Mouse (Mus musculus): ENCODE measurements around the gene Vmn2r76. TPM values are rescaled to one million over a fixed set of nuclear protein-coding genes. Genes with fewer than 3 reads are reported as not detected.
"Not testable (repeated sequence)": the region's sequence is repeated elsewhere in the genome, so short reads cannot be mapped to it uniquely, and the experiment has no call there.

Vmn2r76 gene
- polyA plus RNA-seq (2016; fragmentation: Nextera tagmentation; extraction: Ambion mirVana): not detected in 2 replicates

DNA sequence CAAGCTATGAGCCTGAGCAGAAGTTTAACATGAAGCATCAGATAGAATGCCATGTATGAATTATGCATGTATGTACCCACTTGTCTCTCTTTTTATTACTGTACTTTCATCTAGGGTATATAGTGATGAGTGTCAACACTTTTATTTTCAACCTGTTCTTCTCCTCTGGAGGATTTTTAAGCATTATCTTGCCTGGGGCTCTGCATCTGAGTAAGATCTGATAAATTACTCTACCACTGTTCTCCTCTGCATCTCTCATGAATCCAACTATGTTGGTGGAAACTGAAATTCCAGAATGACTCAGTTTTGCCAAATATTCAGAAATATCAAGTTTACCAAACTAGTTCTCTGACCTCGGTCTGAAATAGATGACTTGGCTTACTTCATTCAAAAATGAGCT is at the start of gene Vmn2r76:
TSS of gene Vmn2r76 (minus strand) at position 101 of the 400 bp plus-strand sequence.
- H3K9ac ChIP-seq: no peak within 1 kb of the TSS
- no peaks in the 10 kb centered on the region for H3K27me3 ChIP-seq
- no peak within 1 kb of the TSS for H3K4me2 ChIP-seq (replicated peaks)

DNA sequence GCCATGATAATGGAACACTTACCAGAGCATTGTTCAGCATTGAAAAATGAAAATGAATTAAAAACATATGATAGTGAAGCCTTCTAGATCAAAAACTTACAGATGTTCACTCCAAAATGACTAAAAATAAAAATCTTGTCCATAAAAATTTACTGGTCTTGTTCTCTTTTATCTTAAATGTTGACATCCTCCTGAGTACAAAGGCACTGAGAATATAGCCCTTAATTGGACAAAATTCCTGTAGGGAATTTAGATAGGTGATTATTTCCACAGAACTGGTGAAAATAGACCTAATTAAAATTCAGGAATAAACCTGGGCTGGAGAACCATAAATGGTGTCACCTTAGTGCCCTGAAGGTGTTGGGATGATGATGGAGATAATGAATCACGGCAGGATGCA is 31.0 kb upstream of the Vmn2r76 start, which contains the start of gene Olfr310:
TSS of gene Olfr310 (minus strand) at position 101 of the 400 bp plus-strand sequence.
- WGBS: 50% methylated on average over 1 of the region's 1 CpGs
- no peaks in the 10 kb centered on the region for H3K4me1 ChIP-seq
- no peak for ATAC-seq (ENCODE audit: insufficient number of reproducible peaks, insufficient read depth, low FRiP score, low TSS enrichment)

More for the DNA sequence above, at the start of gene Vmn2r76:
- WGBS: 64% methylated on average over 1 of the region's 1 CpGs
- Histone ChIP-seq H3K9me3 (no peaks in the 10 kb centered on the region), H3K4me3 (no peak within 1 kb of the TSS), H3K27ac (no peak within 1 kb of the TSS), H3K36me3 (no peaks in the 10 kb centered on the region), H3K4me1 (no peaks in the 10 kb centered on the region)
- ATAC-seq (ENCODE audit: insufficient number of reproducible peaks, insufficient read depth, low FRiP score, low TSS enrichment): no peak

DNA sequence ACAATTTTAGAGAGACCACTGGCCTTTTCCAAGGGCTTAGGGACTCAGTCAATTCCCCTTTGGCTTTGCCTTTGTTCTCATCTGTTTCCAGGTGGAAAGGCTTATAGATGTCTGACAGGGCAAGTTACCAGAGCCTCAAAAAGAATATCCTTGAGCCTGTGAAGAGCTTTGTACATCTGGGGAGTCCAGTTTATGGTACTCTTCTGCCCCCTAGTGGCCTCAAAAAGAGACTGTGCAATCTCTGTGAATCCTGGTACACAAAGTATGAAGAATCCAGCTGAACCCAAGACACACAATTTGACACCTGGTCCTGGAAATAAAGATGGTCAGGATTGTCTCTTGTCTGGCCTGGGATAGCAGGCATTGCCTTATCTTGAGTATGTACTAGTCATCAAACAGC is 34.8 kb downstream of the Vmn2r76 start:
- Histone ChIP-seq H3K4me3 (no peak overlapping the region), H3K36me3 (no peaks in the 10 kb centered on the region), H3K27me3 (no peaks in the 10 kb centered on the region), H3K27ac (no peak overlapping the region), H3K4me1 (no peaks in the 10 kb centered on the region), H3K9ac (no peak overlapping the region), H3K9me3 (no peaks in the 10 kb centered on the region), H3K4me2 (replicated peaks) (no peak overlapping the region)
- no peak for ATAC-seq (ENCODE audit: insufficient number of reproducible peaks, insufficient read depth, low FRiP score, low TSS enrichment)

More for the DNA sequence above, 31.0 kb upstream of the Vmn2r76 start, which contains the start of gene Olfr310:
- Histone ChIP-seq H3K4me3 (no peak within 1 kb of the TSS), H3K9ac (no peak within 1 kb of the TSS), H3K4me2 (replicated peaks) (no peak within 1 kb of the TSS), H3K36me3 (no peaks in the 10 kb centered on the region), H3K9me3 (no peaks in the 10 kb centered on the region), H3K27ac (no peak within 1 kb of the TSS), H3K27me3 (no peaks in the 10 kb centered on the region)

DNA sequence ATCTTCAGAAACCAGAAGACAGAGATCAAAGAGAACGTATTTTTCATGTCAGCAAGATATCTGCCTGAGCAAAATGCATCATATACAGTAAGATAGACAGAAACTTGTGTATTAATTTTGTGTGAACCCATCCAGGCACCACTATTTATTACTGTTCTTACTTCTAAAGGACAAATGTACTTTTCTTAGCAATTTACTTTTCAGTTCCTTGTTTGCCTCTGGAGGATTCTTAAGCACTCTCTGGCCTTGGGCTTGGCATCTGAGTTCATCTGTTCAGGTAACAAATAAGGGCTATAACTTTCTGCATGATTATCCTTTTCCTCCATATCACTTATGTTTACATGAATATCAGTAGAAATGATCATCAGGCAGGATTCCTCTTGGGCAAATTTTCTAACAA is 74.4 kb downstream of the Vmn2r76 start, which contains the start of gene Vmn2r75:
TSS of gene Vmn2r75 (minus strand) at position 101 of the 400 bp plus-strand sequence.
- 69% methylated on average over 1 of the region's 1 CpGs for WGBS
- H3K4me2 ChIP-seq (replicated peaks); H3K9ac ChIP-seq; ATAC-seq (ENCODE audit: insufficient number of reproducible peaks, insufficient read depth, low FRiP score, low TSS enrichment); H3K4me3 ChIP-seq; H3K27ac ChIP-seq; H3K27me3 ChIP-seq; H3K9me3 ChIP-seq; H3K4me1 ChIP-seq; H3K36me3 ChIP-seq: not testable (repeated sequence)

Other genes with a start within 250 kb of the Vmn2r76 start
- gene Vmn2r75, start 74.5 kb downstream of the Vmn2r76 start, polyA plus RNA-seq (2016; fragmentation: Nextera tagmentation; extraction: Ambion mirVana): not detected in 2 replicates
- not detected in 2 replicates for gene Olfr310, start 30.9 kb upstream of the Vmn2r76 start, polyA plus RNA-seq (2016; fragmentation: Nextera tagmentation; extraction: Ambion mirVana)
- gene Olfr309, start 67.4 kb upstream of the Vmn2r76 start, polyA plus RNA-seq (2016; fragmentation: Nextera tagmentation; extraction: Ambion mirVana): not detected in 2 replicates
- gene Olfr308, start 79.3 kb upstream of the Vmn2r76 start, polyA plus RNA-seq (2016; fragmentation: Nextera tagmentation; extraction: Ambion mirVana): not detected in 2 replicates
- not detected in 2 replicates for gene Olfr307, start 91.3 kb upstream of the Vmn2r76 start, polyA plus RNA-seq (2016; fragmentation: Nextera tagmentation; extraction: Ambion mirVana)
- gene Olfr305, start 120.6 kb upstream of the Vmn2r76 start, polyA plus RNA-seq (2016; fragmentation: Nextera tagmentation; extraction: Ambion mirVana): not detected in 2 replicates
- not detected in 2 replicates for gene Olfr304, start 140.3 kb upstream of the Vmn2r76 start, polyA plus RNA-seq (2016; fragmentation: Nextera tagmentation; extraction: Ambion mirVana)
- gene Olfr303, start 151.5 kb upstream of the Vmn2r76 start, polyA plus RNA-seq (2016; fragmentation: Nextera tagmentation; extraction: Ambion mirVana): not detected in 2 replicates
- not detected in 2 replicates for gene Olfr301, start 157.5 kb upstream of the Vmn2r76 start, polyA plus RNA-seq (2016; fragmentation: Nextera tagmentation; extraction: Ambion mirVana)
- 0.04 TPM in 1 of 2 replicates, not detected in the other for gene Olfr299, start 213.6 kb upstream of the Vmn2r76 start, polyA plus RNA-seq (2016; fragmentation: Nextera tagmentation; extraction: Ambion mirVana)
- gene Olfr298, start 246.2 kb upstream of the Vmn2r76 start, polyA plus RNA-seq (2016; fragmentation: Nextera tagmentation; extraction: Ambion mirVana): not detected in 2 replicates